Mouse (Mus musculus): ENCODE measurements around the gene Myo18a.

GRCm38 (mm10) chr11:77830875-77831274, 67.8 kb downstream of the Myo18a start:
- TF ChIP-seq CTCF (IDR thresholded peaks at IDR 0.05; ENCODE audit: low read depth) (no peak), EP300 (IDR thresholded peaks at IDR 0.05; ENCODE audit: low read depth) (no peak)

Measured in heart, postnatal 0 days (tissue).